Mouse (Mus musculus) liver, embryonic 15.5 days (tissue): ENCODE measurements around the gene Bptf. TPM values are rescaled to one million over a fixed set of nuclear protein-coding genes. Genes with fewer than 3 reads are reported as not detected.
"Not testable (repeated sequence)": the region's sequence is repeated elsewhere in the genome, so short reads cannot be mapped to it uniquely, and the experiment has no call there.

Experiments
- ATAC-seq: fragments of 200-750 bp; cut with Nextera tagmentation; 2 replicates; pipeline ENCODE4 v1.8.0; 2017; ENCODE audit warnings: moderate number of reproducible peaks, mild to moderate bottlenecking, moderate library complexity; ENCODE audit not compliant: insufficient read depth
- H3K27ac ChIP-seq: fragments of 300-500 bp; sonication (generic); replicated peaks from 2 replicates; pipeline ENCODE4 v1.5.1; 2015; ENCODE audit warnings: mild to moderate bottlenecking, inconsistent platforms
- H3K27me3 ChIP-seq: fragments of 300-500 bp; sonication (generic); 2 replicates; pipeline ENCODE4 v1.6.1; 2015; ENCODE audit warnings: mild to moderate bottlenecking, inconsistent platforms
- H3K36me3 ChIP-seq: fragments of 300-500 bp; sonication (generic); replicated peaks from 2 replicates; pipeline ENCODE4 v1.6.1; 2015; ENCODE audit warnings: moderate library complexity, mild to moderate bottlenecking, inconsistent platforms
- H3K4me1 ChIP-seq: fragments of 300-500 bp; sonication (generic); replicated peaks from 2 replicates; pipeline ENCODE4 v1.6.1; 2015; ENCODE audit warnings: inconsistent platforms
- H3K4me2 ChIP-seq: fragments of 300-500 bp; sonication (generic); 2 replicates; pipeline ENCODE4 v1.6.1; 2015; ENCODE audit warnings: moderate library complexity, mild to moderate bottlenecking, inconsistent platforms
- H3K4me3 ChIP-seq: fragments of 300-500 bp; sonication (generic); replicated peaks from 2 replicates; pipeline ENCODE4 v1.5.1; 2015; ENCODE audit warnings: mild to moderate bottlenecking, inconsistent platforms
- H3K9ac ChIP-seq: fragments of 300-500 bp; sonication (generic); 2 replicates; pipeline ENCODE4 v1.6.1; 2015; ENCODE audit warnings: moderate library complexity, mild to moderate bottlenecking, inconsistent platforms
- H3K9me3 ChIP-seq: fragments of 300-500 bp; sonication (generic); replicated peaks from 2 replicates; pipeline ENCODE4 v1.6.1; 2016; ENCODE audit warnings: inconsistent platforms
- WGBS: fragments of 180-500 bp; shearing (Covaris S2); methylation state at CpG from one replicate; pipeline ENCODE4 v1.1.7; 2015; ENCODE audit warnings: mixed read lengths; ENCODE audit not compliant: insufficient replicate concordance; 5-methylcytosine and 5-hydroxymethylcytosine counted together
- polyA plus RNA-seq: library from polyadenylated mRNA; unstranded; fragments of >200 nt; fragmentation: Nextera tagmentation; extraction: Ambion mirVana; gene quantifications from 2 replicates; pipeline ENCODE4 v1.2.1, GENCODE M21; 2015

The Bptf gene
- polyA plus RNA-seq, 1 experiment from 2014 or later, result 7.8 TPM

GRCm38 (mm10) chr11:107138633-107139032 lies 6.7 kb upstream of the Bptf start:
- 42% methylated on average over 3 of the region's 3 CpGs for WGBS
- no peaks in the 10 kb centered on the region for H3K9me3 ChIP-seq
- no peak overlapping the region for H3K4me3 ChIP-seq
- no peaks in the 10 kb centered on the region for H3K36me3 ChIP-seq
- H3K4me1 ChIP-seq, result peaks cover 4% of the 10 kb centered on the region; the same call in 1 of the 2 replicates
- no peaks in the 10 kb centered on the region for H3K27me3 ChIP-seq
- ATAC-seq, result no peak
- H3K27ac ChIP-seq, result no peak overlapping the region
- H3K4me2 ChIP-seq, result no peak overlapping the region
- no peak overlapping the region for H3K9ac ChIP-seq

GRCm38 (mm10) chr11:107137593-107137992 lies 5.7 kb upstream of the Bptf start:
- no peaks in the 10 kb centered on the region for H3K9me3 ChIP-seq
- no peak overlapping the region for H3K27ac ChIP-seq
- H3K4me2 ChIP-seq, result no peak overlapping the region
- no peak overlapping the region for H3K9ac ChIP-seq
- no peak for ATAC-seq
- no peaks in the 10 kb centered on the region for H3K27me3 ChIP-seq
- 85% methylated on average over 6 of the region's 6 CpGs for WGBS
- no peak overlapping the region for H3K4me3 ChIP-seq
- peaks cover 10% of the 10 kb centered on the region for H3K4me1 ChIP-seq
- no peaks in the 10 kb centered on the region for H3K36me3 ChIP-seq

DNA sequence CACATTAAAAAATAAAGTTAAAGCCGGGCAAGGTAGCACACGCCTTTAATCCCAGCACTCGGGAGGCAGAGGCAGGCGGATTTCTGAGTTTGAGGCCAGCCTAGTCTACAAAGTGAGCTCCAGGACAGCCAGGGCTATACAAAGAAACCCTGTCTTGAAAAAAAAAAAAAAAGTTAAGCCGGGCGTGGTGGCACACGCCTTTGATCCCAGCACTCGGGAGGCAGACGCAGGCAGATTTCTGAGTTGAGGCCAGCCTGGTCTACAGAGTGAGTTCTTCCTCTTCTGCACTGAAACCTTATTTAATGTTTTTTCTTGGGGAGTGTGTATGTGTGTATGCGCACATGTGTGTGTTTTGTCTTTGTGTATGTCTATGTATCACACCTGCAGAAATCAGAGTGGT lies 4.5 kb upstream of the Bptf start:
- not testable (repeated sequence) for ATAC-seq, H3K27me3 ChIP-seq, H3K4me3 ChIP-seq, H3K4me2 ChIP-seq, H3K36me3 ChIP-seq, H3K9ac ChIP-seq, H3K9me3 ChIP-seq, H3K27ac ChIP-seq
- WGBS, result 72% methylated on average over 10 of the region's 10 CpGs
- H3K4me1 ChIP-seq, result peaks cover 15% of the 10 kb centered on the region

- H3K9ac ChIP-seq, result no peak overlapping the region
- no peak for ATAC-seq
- H3K36me3 ChIP-seq, result no peaks in the 10 kb centered on the region
- WGBS, result 64% methylated on average over 3 of the region's 3 CpGs
- H3K9me3 ChIP-seq, result no peaks in the 10 kb centered on the region
- no peak overlapping the region for H3K27ac ChIP-seq
- H3K27me3 ChIP-seq, result no peaks in the 10 kb centered on the region
- H3K4me1 ChIP-seq, result peaks cover 16% of the 10 kb centered on the region
- H3K4me3 ChIP-seq, result no peak overlapping the region
- no peak overlapping the region for H3K4me2 ChIP-seq
Measured at GRCm38 (mm10) chr11:107135741-107136140, 3.8 kb upstream of the Bptf start.

GRCm38 (mm10) chr11:107132426-107132825 lies 499 bp upstream of the Bptf start:
- Histone ChIP-seq H3K4me2 (peak overlapping the region; percentile 92), H3K9ac (peak overlapping the region; percentile 98), H3K4me1 (peaks cover 42% of the 10 kb centered on the region), H3K27me3 (no peaks in the 10 kb centered on the region), H3K4me3 (peak overlapping the region; percentile 93), H3K36me3 (no peaks in the 10 kb centered on the region), H3K27ac (peak overlapping the region; percentile 63), H3K9me3 (no peaks in the 10 kb centered on the region)
- ATAC-seq, result peak; percentile 20; the same call in 1 of the 2 replicates
- WGBS, result 5% methylated on average over 16 of the region's 16 CpGs

- peak overlapping the region; percentile 92 for H3K4me2 ChIP-seq
- H3K27ac ChIP-seq, result peak overlapping the region; percentile 90
- peak overlapping the region; percentile 93 for H3K4me3 ChIP-seq
- no peaks in the 10 kb centered on the region for H3K9me3 ChIP-seq
- WGBS, result under 1% methylated on average over 57 of the region's 65 CpGs
- H3K36me3 ChIP-seq, result 0 out of 2 replicates have a peak, but pooled peaks cover 4% of the 10 kb centered on the region
- no peaks in the 10 kb centered on the region for H3K27me3 ChIP-seq
- H3K4me1 ChIP-seq, result peaks cover 47% of the 10 kb centered on the region
- peak; percentile 60 for ATAC-seq
- peak overlapping the region; percentile 98 for H3K9ac ChIP-seq
Measured at GRCm38 (mm10) chr11:107130879-107131748, 813 bp downstream of the Bptf start.

DNA sequence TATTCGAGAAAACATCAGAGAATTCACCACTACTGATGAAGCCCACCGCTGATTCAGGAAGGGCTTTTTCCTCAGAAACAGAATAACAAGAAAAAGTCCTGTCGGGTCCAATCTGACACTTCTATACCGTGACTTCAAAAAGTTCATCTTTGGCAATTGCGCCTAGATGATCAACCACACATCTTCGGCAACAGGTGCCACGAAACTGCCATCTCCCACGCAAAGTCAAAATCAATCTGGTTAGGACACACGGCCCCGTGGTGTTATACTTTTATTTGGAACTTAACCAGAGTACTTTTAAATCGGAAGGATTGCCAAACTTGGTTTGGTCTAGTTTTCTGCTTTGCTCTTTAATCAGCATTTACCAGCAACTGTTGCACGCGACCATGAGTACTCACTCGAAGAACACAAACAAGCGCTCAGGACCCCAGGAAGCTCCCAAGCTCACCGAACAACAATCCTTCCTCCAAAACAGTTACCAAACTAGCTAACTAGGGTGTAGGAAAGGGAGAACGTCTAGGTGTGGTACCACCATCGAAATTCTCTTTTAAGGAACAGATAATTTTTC lies 1.6 kb downstream of the Bptf start:
- peak overlapping the region; percentile 90 for H3K27ac ChIP-seq
- 1% methylated on average over 18 of the region's 18 CpGs for WGBS
- peak overlapping the region; percentile 98 for H3K9ac ChIP-seq
- H3K36me3 ChIP-seq, result 0 out of 2 replicates have a peak, but pooled peaks cover 6% of the 10 kb centered on the region
- ATAC-seq, result no peak
- H3K4me2 ChIP-seq, result peak overlapping the region; percentile 92
- peaks cover 46% of the 10 kb centered on the region for H3K4me1 ChIP-seq
- H3K9me3 ChIP-seq, result no peaks in the 10 kb centered on the region
- no peaks in the 10 kb centered on the region for H3K27me3 ChIP-seq
- H3K4me3 ChIP-seq, result peak overlapping the region; percentile 93

- H3K27me3 ChIP-seq, result no peaks in the 10 kb centered on the region
- no peak for ATAC-seq
- H3K27ac ChIP-seq, result peak overlapping the region; percentile 90
- no peaks in the 10 kb centered on the region for H3K9me3 ChIP-seq
- peaks cover 51% of the 10 kb centered on the region for H3K4me1 ChIP-seq
- peak overlapping the region; percentile 98 for H3K9ac ChIP-seq
- H3K36me3 ChIP-seq, result 0 out of 2 replicates have a peak, but pooled peaks cover 6% of the 10 kb centered on the region
- H3K4me3 ChIP-seq, result peak overlapping the region; percentile 93
- 13% methylated on average over 2 of the region's 2 CpGs for WGBS
- H3K4me2 ChIP-seq, result peak overlapping the region; percentile 92
Measured at GRCm38 (mm10) chr11:107129641-107130040, 2.3 kb downstream of the Bptf start.

GRCm38 (mm10) chr11:107126716-107127115 lies 5.2 kb downstream of the Bptf start:
- not testable (repeated sequence) for H3K9me3 ChIP-seq, H3K27me3 ChIP-seq, H3K4me3 ChIP-seq, H3K36me3 ChIP-seq, ATAC-seq, H3K9ac ChIP-seq, H3K27ac ChIP-seq, H3K4me2 ChIP-seq
- peaks cover 55% of the 10 kb centered on the region for H3K4me1 ChIP-seq
- 82% methylated on average over 2 of the region's 2 CpGs for WGBS

GRCm38 (mm10) chr11:107125011-107125410 lies 6.9 kb downstream of the Bptf start:
- H3K27me3 ChIP-seq, result no peaks in the 10 kb centered on the region
- H3K4me3 ChIP-seq, result no peak overlapping the region
- 0 out of 2 replicates have a peak, but pooled peaks cover 6% of the 10 kb centered on the region for H3K36me3 ChIP-seq
- no peak for ATAC-seq
- no peak overlapping the region for H3K9ac ChIP-seq
- H3K4me2 ChIP-seq, result no peak overlapping the region; the same call in 1 of the 2 replicates
- peaks cover 50% of the 10 kb centered on the region for H3K4me1 ChIP-seq
- 61% methylated on average over 4 of the region's 4 CpGs for WGBS
- H3K27ac ChIP-seq, result no peak overlapping the region; the same call in 1 of the 2 replicates
- H3K9me3 ChIP-seq, result no peaks in the 10 kb centered on the region

GRCm38 (mm10) chr11:107124327-107124731 lies 7.6 kb downstream of the Bptf start:
- H3K9me3 ChIP-seq, result no peaks in the 10 kb centered on the region
- H3K36me3 ChIP-seq, result 0 out of 2 replicates have a peak, but pooled peaks cover 6% of the 10 kb centered on the region
- peak; percentile 50 for ATAC-seq
- 5% methylated on average over 7 of the region's 7 CpGs for WGBS
- H3K4me3 ChIP-seq, result no peak overlapping the region
- no peak overlapping the region for H3K9ac ChIP-seq
- no peak overlapping the region; the same call in 1 of the 2 replicates for H3K27ac ChIP-seq
- H3K27me3 ChIP-seq, result no peaks in the 10 kb centered on the region
- peak overlapping the region; percentile 35 for H3K4me2 ChIP-seq
- peaks cover 43% of the 10 kb centered on the region for H3K4me1 ChIP-seq
